Mouse (Mus musculus) lung, adult 2 months (tissue): ENCODE data around the gene Fthl17c.

Experiments used
- CTCF ChIP-seq: fragments of 200-500 bp; IDR thresholded peaks from 2 replicates; pipeline ENCODE4 v1.5.1; 2011; ENCODE audit warnings: mild to moderate bottlenecking, low read length, control low read depth; ENCODE audit not compliant: insufficient read depth
- POLR2A ChIP-seq: fragments of 200-500 bp; IDR thresholded peaks from 2 replicates; pipeline ENCODE4 v1.6.1; 2011; ENCODE audit warnings: low read depth, mild to moderate bottlenecking, control low read depth, low read length, borderline replicate concordance; ENCODE audit errors: extremely low read depth

DNA sequence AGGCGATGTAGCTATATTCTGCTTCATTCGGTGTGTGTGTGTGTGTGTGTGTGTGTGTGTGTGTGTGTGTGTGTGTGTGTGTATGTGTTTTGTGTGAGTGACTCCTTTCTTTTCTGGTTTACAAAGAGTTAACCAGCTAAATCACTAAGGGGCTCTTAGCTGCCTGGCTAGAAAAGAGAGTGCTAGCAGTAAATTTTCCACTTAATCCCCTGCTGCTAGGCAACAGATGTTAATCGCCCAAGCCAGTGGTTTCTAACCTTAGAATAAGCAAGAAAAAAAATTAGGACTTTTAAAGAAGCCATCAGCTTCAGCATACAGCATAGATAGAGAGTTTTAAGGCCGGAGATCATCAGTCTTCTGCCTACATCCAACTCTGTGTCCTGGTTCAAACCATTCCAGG lies 49.1 kb downstream of the Fthl17c start:
- no peak for TF ChIP-seq POLR2A
- no peak for TF ChIP-seq CTCF
